Mouse (Mus musculus) subcutaneous adipose tissue, adult 2 months (tissue): ENCODE measurements around the gene Olfr279. TPM values are rescaled to one million over a fixed set of nuclear protein-coding genes. Genes with fewer than 3 reads are reported as not detected.

Experiments
- polyA plus RNA-seq: library from polyadenylated mRNA; depleted of rRNA; stranded (reverse); fragments of >200 nt; gene quantifications from 2 replicates; pipeline ENCODE4 v1.2.3, GENCODE M21; 2012; ENCODE audit warnings: low replicate concordance; rRNA removed

Olfr279 gene
- not detected in 2 replicates for polyA plus RNA-seq

DNA sequence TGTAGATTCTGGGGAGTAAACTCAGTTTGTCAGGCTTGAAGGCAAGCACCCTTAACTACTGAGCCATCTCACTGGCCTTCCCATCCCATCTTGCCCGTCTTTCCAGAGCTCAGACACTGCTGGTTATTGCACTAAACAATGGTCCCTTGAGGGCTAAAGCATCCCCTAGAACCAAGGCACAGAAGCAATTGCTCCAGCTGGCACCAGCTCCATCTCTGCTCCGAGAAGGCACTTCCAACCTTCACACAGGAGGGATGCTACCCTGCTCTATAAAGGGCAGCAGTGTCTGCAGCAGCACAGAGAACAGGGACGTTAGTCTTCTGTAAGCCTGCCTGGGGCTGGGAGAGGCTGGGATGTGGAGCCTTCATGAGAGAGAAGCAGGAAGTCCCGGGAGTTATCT, at the start of gene Olfr279:
Gene Olfr279 (plus strand): TSS at position 301 of the 400 bp plus-strand sequence.

DNA sequence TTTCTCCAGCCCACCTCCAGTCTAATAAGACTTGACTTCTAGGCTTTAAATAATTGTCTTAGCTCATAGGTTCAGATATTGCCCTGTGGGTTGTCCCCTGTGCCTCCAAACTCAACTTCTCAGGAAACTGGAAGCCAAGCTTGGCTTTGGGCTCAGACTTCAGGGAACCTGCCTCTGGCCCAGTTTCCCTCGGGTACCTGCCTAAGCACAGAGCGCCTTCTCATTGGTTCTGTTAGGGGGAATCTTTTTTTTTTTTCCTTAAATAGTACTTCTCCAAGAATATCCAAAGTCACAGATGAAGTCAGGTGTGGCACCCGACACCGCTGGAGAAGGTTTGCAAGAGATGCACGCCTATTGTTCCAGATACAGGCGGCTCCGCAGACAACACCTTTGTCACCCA, 39.9 kb upstream of the Olfr279 start, which contains the start of gene Olfr281:
Gene Olfr281 (plus strand): TSS at position 301 of the 400 bp plus-strand sequence.

DNA sequence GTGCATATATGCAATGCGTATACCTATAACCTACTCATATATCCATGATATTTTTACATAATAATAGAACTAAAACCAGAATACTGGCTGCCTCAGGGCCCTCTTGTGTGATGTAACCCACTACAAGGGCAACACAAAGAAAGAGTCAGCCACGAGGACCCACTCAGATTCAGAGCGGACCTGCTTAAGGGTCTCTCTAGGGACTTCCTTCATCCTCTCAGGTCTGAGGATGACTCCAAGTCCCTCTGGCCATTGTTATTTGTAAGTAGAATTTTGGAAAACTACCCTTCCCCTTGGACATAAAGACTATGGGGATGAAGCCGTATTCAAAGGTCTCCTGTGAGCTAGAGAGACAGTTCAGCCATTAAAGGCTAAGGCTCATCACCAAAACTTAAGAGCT, 22.6 kb upstream of the Olfr279 start, which contains the start of gene OR5BS1P:
Gene OR5BS1P (plus strand): TSS at position 301 of the 400 bp plus-strand sequence.

DNA sequence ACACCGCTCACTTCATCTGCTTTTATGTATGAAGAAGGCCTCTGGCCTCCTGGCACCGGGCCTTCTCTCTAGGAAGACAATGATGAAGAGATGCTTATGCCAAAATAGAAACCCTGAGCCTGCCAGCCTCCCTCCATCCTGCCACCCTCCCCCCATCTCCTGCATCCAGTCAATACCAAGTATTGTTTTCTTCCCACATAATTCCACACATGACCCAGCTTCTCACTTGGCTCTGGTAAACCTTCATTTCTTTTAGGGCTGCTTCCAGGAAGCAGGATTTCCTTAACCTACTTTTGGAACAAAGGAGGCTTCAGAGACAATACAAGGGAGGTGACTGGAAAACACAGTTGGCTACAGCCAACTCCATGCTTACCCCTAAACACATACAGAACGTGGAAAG, 9.5 kb upstream of the Olfr279 start, which contains the start of gene Lalba:
Gene Lalba (minus strand): TSS at position 21 of the 400 bp plus-strand sequence.

DNA sequence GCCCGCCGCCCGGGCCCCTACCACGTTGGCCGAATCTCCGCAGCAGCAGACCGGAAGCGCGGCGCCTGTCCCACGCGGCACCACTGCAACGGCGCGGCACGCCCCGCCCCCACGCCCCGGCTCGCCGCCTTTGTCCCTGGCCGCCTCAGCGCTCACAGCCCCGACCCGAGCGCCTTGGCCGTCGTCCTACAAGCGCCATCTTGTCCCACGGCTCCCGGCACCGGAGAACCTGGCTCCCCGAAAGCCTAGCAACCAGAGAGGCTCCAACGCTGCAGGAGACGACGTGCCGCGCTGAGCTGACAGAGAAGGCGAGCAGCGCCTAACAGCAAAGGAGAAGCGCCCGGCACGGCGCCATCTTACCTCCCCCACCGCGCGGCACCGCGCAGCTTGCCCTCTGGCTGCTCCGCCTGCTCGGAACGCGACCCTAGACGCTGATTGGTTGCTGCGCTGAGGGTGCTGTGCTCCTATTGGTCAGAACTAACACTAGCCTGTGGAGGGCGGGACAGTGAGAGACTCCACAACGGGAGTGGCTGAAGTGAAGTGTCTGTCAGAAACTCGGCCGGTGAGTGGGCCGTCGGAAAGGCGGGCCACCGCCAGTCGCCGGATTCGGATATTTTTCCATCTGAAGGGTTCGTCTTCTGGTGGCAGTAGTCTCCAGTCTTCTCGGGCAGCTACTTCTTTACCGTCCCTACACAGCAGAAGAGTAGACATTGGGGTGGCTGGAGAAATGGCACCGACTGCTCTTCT, 41.9 kb downstream of the Olfr279 start, which contains the start of gene Kansl2:
Gene Kansl2 (minus strand): TSS at position 384 of the 747 bp plus-strand sequence.

Other genes starting within 250 kb of the Olfr279 start
- not detected in 2 replicates for gene H1fnt, start 235.1 kb upstream of the Olfr279 start, polyA plus RNA-seq
- 2.9 and 4.3 TPM in 2 replicates for gene Zfp641, start 196.2 kb upstream of the Olfr279 start, polyA plus RNA-seq
- not detected in 2 replicates for gene Olfr285, start 175.0 kb upstream of the Olfr279 start, polyA plus RNA-seq
- not detected in 2 replicates for gene Olfr284, start 151.4 kb upstream of the Olfr279 start, polyA plus RNA-seq
- not detected in 2 replicates for gene Olfr283, start 111.5 kb upstream of the Olfr279 start, polyA plus RNA-seq
- not detected in 2 replicates for gene Olfr282, start 61.2 kb upstream of the Olfr279 start, polyA plus RNA-seq
- gene Olfr281, start 39.8 kb upstream of the Olfr279 start, polyA plus RNA-seq: not detected in 2 replicates
- not detected in 2 replicates for gene OR5BS1P, start 22.5 kb upstream of the Olfr279 start, polyA plus RNA-seq
- 0.93 TPM in 1 of 2 replicates, not detected in the other for gene Lalba, start 9.7 kb upstream of the Olfr279 start, polyA plus RNA-seq
- gene Kansl2, start 41.9 kb downstream of the Olfr279 start, polyA plus RNA-seq: 34.5 and 55.4 TPM in 2 replicates
- 9.7 and 16.1 TPM in 2 replicates for gene Ccnt1, start 78.5 kb downstream of the Olfr279 start, polyA plus RNA-seq
- gene 4930415O20Rik, start 78.6 kb downstream of the Olfr279 start, polyA plus RNA-seq: 0.73 TPM in 1 of 2 replicates, not detected in the other
- 107 and 116 TPM in 2 replicates for gene Adcy6, start 117.7 kb downstream of the Olfr279 start, polyA plus RNA-seq
- 21.0 and 124 TPM in 2 replicates for gene Cacnb3, start 138.4 kb downstream of the Olfr279 start, polyA plus RNA-seq
- 29.0 and 48.5 TPM in 2 replicates for gene Ddx23, start 170.5 kb downstream of the Olfr279 start, polyA plus RNA-seq
- gene Rnd1, start 185.1 kb downstream of the Olfr279 start, polyA plus RNA-seq: 4.4 and 5.4 TPM in 2 replicates
- 0.09 and 1.4 TPM in 2 replicates for gene Ccdc65, start 215.8 kb downstream of the Olfr279 start, polyA plus RNA-seq
- 8.5 and 30.4 TPM in 2 replicates for gene Fkbp11, start 235.8 kb downstream of the Olfr279 start, polyA plus RNA-seq